Mouse (Mus musculus): ENCODE results near the gene Plcb4.

GRCm38 (mm10) chr2:135898025-135898424 lies 239.2 kb downstream of the Plcb4 start:
- no peak for TF ChIP-seq HCFC1 (IDR thresholded peaks at IDR 0.05; ENCODE audit: borderline replicate concordance, insufficient read depth, low read length)
- no peak for TF ChIP-seq CHD2 (IDR thresholded peaks at IDR 0.05; ENCODE audit: low read depth, low read length)
- no peak for TF ChIP-seq MAFK (IDR thresholded peaks at IDR 0.05; ENCODE audit: insufficient read depth, low read depth, low read length)
- no peak for TF ChIP-seq ZNF384 (IDR thresholded peaks at IDR 0.05; ENCODE audit: low read depth, low read length)
